Mouse (Mus musculus) cortical plate, adult 2 months (tissue): ENCODE data around the gene Cdip1.

Experiments
- CTCF ChIP-seq: fragments of 200-500 bp; IDR thresholded peaks from 2 replicates; pipeline ENCODE4 v1.5.1; 2011; ENCODE audit warnings: mild to moderate bottlenecking, control low read depth, low read length; ENCODE audit not compliant: insufficient read depth; ENCODE audit errors: extremely low read depth
- POLR2A ChIP-seq: fragments of 200-500 bp; IDR thresholded peaks from 2 replicates; pipeline ENCODE4 v1.6.1; 2011; ENCODE audit warnings: mild to moderate bottlenecking, low read length, control low read depth; ENCODE audit not compliant: insufficient read depth; ENCODE audit errors: extremely low read depth

DNA sequence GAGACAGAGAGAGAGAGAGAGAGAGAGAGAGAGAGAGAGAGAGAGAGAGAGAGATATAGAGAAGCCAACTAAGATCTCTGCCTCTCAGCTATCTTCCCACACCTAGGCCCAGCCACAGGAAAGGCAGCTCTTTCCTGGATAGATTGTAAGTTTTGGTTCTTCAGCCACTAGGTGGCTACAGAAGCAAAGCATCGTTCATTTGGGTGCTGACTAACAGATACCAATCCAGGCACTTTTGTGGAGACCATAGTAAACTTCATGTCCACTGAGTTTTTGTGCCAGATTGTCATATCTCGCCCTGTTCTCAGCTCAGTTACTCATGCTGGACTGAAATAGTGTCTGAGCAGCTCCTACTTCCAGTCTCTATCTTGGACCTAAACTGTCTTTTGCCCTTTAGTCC, 26.8 kb downstream of the Cdip1 start:
- TF ChIP-seq CTCF: peak; percentile 59
- no peak for TF ChIP-seq POLR2A
